Mouse (Mus musculus) olfactory bulb, adult 2 months (tissue): Measurements from ENCODE around the gene Mical3. TPM values are rescaled to one million over a fixed set of nuclear protein-coding genes. Genes with fewer than 3 reads are reported as not detected.

Experiments
- H3K27ac ChIP-seq: fragments of 200-500 bp; 2 replicates; pipeline ENCODE4 v1.5.1; 2012; ENCODE audit warnings: low read depth, low read length; ENCODE audit not compliant: insufficient read depth
- H3K4me1 ChIP-seq: fragments of 200-500 bp; 2 replicates; pipeline ENCODE4 v1.6.1; 2012; ENCODE audit warnings: low read length; ENCODE audit not compliant: control insufficient read depth, insufficient read depth
- H3K4me3 ChIP-seq: fragments of 200-500 bp; 2 replicates; pipeline ENCODE4 v1.5.1; 2012; ENCODE audit warnings: mild to moderate bottlenecking, low read depth, low read length, moderate library complexity; ENCODE audit not compliant: insufficient read depth
- CTCF ChIP-seq: fragments of 200-500 bp; IDR thresholded peaks from 2 replicates; pipeline ENCODE4 v1.5.1; 2012; ENCODE audit warnings: low read depth, mild to moderate bottlenecking, low read length, moderate library complexity; ENCODE audit not compliant: insufficient read depth
- POLR2A ChIP-seq: fragments of 200-500 bp; IDR thresholded peaks from 2 replicates; pipeline ENCODE4 v1.6.1; 2012; ENCODE audit warnings: mild to moderate bottlenecking, low read depth, low read length, moderate library complexity; ENCODE audit not compliant: insufficient read depth
- WGBS: fragments of 180-500 bp; shearing (Covaris S2); methylation state at CpG from one replicate; pipeline ENCODE4 v1.1.7; 2018; 5-methylcytosine and 5-hydroxymethylcytosine counted together
- polyA plus RNA-seq: library from polyadenylated mRNA; stranded (reverse); fragments of >200 nt; gene quantifications from 2 replicates; pipeline ENCODE4 v1.2.4, GENCODE M21; 2012; ENCODE audit warnings: low replicate concordance; ENCODE audit not compliant: missing spikeins, insufficient read depth, insufficient read length

Gene Mical3
- 277 TPM in 1 of 2 replicates, not detected in the other for polyA plus RNA-seq

- 0 out of 2 replicates have a peak, but pooled peaks have one; percentile 27 for TF ChIP-seq POLR2A
- peak; percentile 25; the same call in 1 of the 2 replicates for TF ChIP-seq CTCF
- Histone ChIP-seq H3K27ac (peak within 1 kb of the TSS; percentile 56), H3K4me1 (peaks cover 15% of the 10 kb centered on the region), H3K4me3 (peak within 1 kb of the TSS; percentile 53)
- WGBS: under 1% methylated on average over 17 of the region's 17 CpGs
Measured at GRCm38 (mm10) chr6:121130773-121131172, at the start of gene Mical3. Gene Mical3 (minus strand): TSS chr6:121130999.

GRCm38 (mm10) chr6:121179846-121180245 lies 49.0 kb upstream of the Mical3 start:
- H3K4me3 ChIP-seq: no peak overlapping the region
- no peak overlapping the region for H3K27ac ChIP-seq
- H3K4me1 ChIP-seq: peaks cover 14% of the 10 kb centered on the region
- WGBS: 69% methylated on average over 7 of the region's 7 CpGs
- TF ChIP-seq CTCF: no peak
- no peak for TF ChIP-seq POLR2A

- H3K4me3 ChIP-seq: no peak overlapping the region
- no peak for TF ChIP-seq POLR2A
- WGBS: 49% methylated on average over 7 of the region's 7 CpGs
- H3K4me1 ChIP-seq: peaks cover 11% of the 10 kb centered on the region
- no peak overlapping the region for H3K27ac ChIP-seq
Measured at GRCm38 (mm10) chr6:121178700-121179358, 48.0 kb upstream of the Mical3 start.

GRCm38 (mm10) chr6:121177118-121177708 lies 46.4 kb upstream of the Mical3 start:
- H3K4me3 ChIP-seq: no peak overlapping the region
- no peak overlapping the region for H3K27ac ChIP-seq
- TF ChIP-seq POLR2A (no peak), CTCF (no peak)
- WGBS: 91% methylated on average over 7 of the region's 7 CpGs
- H3K4me1 ChIP-seq: peaks cover 11% of the 10 kb centered on the region

GRCm38 (mm10) chr6:121176731-121177098 lies 45.9 kb upstream of the Mical3 start:
- TF ChIP-seq CTCF (no peak), POLR2A (no peak)
- H3K4me3 ChIP-seq: no peak overlapping the region
- 81% methylated on average over 4 of the region's 4 CpGs for WGBS
- no peak overlapping the region for H3K27ac ChIP-seq
- H3K4me1 ChIP-seq: peaks cover 11% of the 10 kb centered on the region

GRCm38 (mm10) chr6:121176011-121176730 lies 45.4 kb upstream of the Mical3 start:
- 46% methylated on average over 14 of the region's 14 CpGs for WGBS
- Histone ChIP-seq H3K4me1 (peaks cover 11% of the 10 kb centered on the region), H3K27ac (no peak overlapping the region), H3K4me3 (no peak overlapping the region)
- TF ChIP-seq POLR2A (no peak), CTCF (no peak)

GRCm38 (mm10) chr6:121174761-121175160 lies 44.0 kb upstream of the Mical3 start:
- TF ChIP-seq POLR2A: no peak
- no peak for TF ChIP-seq CTCF
- H3K27ac ChIP-seq: no peak overlapping the region
- 92% methylated on average over 6 of the region's 6 CpGs for WGBS

GRCm38 (mm10) chr6:121173471-121173870 lies 42.7 kb upstream of the Mical3 start:
- Histone ChIP-seq H3K27ac (no peak overlapping the region), H3K4me3 (no peak overlapping the region), H3K4me1 (peaks cover 11% of the 10 kb centered on the region)
- 76% methylated on average over 5 of the region's 5 CpGs for WGBS
- TF ChIP-seq CTCF: no peak
- no peak for TF ChIP-seq POLR2A

More at GRCm38 (mm10) chr6:121174761-121175160, 44.0 kb upstream of the Mical3 start:
- H3K4me1 ChIP-seq: peaks cover 11% of the 10 kb centered on the region
- no peak overlapping the region for H3K4me3 ChIP-seq

GRCm38 (mm10) chr6:121171102-121171501 lies 40.3 kb upstream of the Mical3 start:
- TF ChIP-seq POLR2A: no peak
- TF ChIP-seq CTCF: no peak
- WGBS: 66% methylated on average over 6 of the region's 6 CpGs
- H3K27ac ChIP-seq: no peak overlapping the region
- H3K4me3 ChIP-seq: no peak overlapping the region
- H3K4me1 ChIP-seq: peaks cover 9% of the 10 kb centered on the region
